Mouse (Mus musculus) cerebellum, adult 8-10 months (tissue): Measurements from ENCODE around the gene Fam210b.

Experiments used
- DNase-seq: peaks from one replicate; pipeline ENCODE4 v3.0.0; 2022

Gene Fam210b

GRCm38 (mm10) chr2:172350773-172351172 lies 5.4 kb downstream of the Fam210b start:
- DNase-seq = no peak

GRCm38 (mm10) chr2:172353218-172353617 lies 7.9 kb downstream of the Fam210b start:
- DNase-seq = no peak

- DNase-seq = no peak
Measured at GRCm38 (mm10) chr2:172354761-172355160, 9.4 kb downstream of the Fam210b start.

GRCm38 (mm10) chr2:172355833-172356232 lies 10.5 kb downstream of the Fam210b start:
- DNase-seq = no peak

DNA sequence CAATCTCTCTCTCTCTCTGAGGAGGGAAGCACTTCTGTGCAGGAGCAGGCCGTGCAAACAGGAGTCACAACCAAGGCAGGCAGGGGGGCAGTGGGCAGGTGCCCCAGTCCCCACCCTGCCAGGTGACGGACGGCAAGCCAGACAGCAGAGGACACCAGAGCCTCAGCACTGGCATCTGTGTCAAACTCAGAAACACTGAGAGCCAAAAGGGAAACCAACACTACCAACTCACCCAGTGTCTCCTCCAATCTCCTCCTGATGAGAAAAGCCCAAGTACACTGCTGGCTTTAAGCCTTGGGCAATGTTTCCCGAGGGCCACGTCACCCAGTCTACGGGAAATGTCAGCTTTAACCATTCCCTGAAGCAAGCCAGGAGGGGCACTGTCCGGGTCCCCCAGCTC lies 17.8 kb downstream of the Fam210b start:
- no peak for DNase-seq

GRCm38 (mm10) chr2:172370411-172371223 lies 25.3 kb downstream of the Fam210b start, which contains the start of the genes Aurka and Cstf1:
TSS of gene Aurka (minus strand) at chr2:172370535.
TSS of gene Cstf1 (plus strand) at chr2:172370681.
- peak; percentile 96 for DNase-seq

DNA sequence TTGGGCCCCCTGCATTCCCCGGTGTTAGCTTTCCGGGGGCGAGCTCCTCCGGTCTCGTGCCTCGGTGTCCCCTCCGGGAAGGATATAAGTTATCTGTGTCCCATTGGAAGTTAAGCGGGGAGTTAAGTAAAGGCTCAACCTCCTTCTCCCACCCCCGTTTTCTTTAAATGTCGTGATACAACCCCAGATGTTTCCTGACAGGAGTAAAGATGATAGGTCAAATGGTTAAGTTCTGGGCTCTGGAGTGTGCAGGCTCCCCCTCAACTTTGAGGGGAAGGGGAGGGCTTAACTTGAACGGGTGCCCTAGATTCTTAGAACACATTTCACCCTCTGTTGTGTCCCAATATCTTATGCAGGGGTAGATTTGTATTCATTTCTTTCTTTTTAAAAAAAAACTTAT lies 25.9 kb downstream of the Fam210b start:
- DNase-seq = no peak

DNA sequence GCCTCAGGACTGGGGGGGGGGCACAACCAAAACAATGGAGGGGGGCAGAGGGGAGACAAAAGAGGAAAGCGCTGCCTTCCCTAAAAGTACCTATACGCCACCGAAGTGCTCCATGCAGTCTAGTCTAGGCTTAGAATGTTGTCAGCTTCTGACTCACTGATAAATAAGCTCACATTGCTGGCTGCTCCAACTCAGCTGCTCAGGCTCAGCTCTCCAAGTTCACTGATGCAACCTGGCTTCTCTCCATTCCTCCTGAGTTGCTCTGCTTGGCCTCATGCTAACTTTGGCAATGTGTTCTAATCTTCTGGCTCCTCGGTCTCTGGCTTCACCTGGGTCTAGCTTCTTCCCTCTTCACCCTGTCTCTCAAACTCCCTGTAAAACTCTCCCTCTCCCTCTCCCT lies 31.2 kb downstream of the Fam210b start:
- DNase-seq = no peak

- no peak for DNase-seq
Measured at GRCm38 (mm10) chr2:172376999-172377515, 31.7 kb downstream of the Fam210b start.

GRCm38 (mm10) chr2:172378332-172378731 lies 33.0 kb downstream of the Fam210b start:
- DNase-seq = no peak

DNA sequence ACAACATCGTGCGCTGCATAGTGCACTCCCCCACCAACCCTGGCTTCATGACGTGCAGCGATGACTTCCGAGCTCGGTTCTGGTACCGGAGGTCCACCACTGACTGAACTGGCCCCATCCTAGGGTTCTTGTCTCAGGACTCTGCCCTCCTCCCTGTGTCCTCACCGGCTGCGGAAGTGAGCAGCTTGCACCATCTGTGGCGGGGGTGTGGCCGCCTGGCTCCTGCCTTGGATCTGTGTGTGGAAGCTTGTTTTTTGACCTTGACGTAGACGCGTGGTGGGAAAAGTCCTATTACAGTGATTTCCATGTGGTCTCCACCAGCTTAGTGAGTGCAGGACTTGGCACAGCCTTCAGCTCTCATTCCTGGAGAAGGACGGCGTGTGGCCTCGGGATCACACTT lies 35.1 kb downstream of the Fam210b start:
- DNase-seq = no peak

GRCm38 (mm10) chr2:172381341-172381740 lies 36.0 kb downstream of the Fam210b start:
- no peak for DNase-seq

- DNase-seq = no peak
Measured at GRCm38 (mm10) chr2:172381898-172382297, 36.5 kb downstream of the Fam210b start.

DNA sequence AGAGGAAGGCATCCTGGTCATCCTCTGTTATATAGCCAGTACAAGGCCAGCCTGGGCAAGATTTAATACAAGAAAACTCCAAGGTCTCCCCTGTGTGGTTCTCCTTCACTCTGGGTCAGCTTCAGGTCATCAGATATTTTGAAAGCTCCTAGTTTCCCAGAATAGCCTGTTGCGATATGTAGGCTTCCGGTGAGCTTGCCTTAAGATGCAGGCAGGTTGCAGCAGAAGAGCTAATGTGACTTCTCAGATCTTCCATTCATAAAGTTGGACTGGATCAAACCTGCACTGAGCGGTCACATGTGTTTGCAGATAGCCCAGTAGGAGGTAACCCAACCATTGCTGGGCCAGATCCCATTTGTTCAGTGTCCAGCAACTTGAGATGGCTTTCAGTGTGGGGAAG lies 39.4 kb downstream of the Fam210b start:
- no peak for DNase-seq

DNA sequence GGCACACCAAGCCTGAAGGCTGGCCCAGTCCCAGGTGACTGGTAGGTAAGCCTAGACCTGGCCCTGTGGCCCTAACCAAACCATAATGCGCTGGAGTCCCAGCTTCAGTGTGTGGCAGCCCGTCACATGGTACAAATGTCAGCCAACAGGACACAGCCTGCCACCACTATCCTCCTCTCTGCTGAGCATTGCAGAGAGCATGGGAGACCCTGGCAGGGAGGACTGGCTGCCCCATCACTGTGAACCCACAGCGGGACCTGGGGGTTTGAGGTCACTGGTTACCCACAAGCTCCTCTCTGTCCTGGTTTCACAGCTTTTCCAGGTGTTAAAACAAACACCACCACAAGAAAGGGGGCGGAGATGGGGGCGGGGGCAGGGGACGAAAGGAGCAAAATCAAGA lies 45.0 kb downstream of the Fam210b start:
- DNase-seq = no peak

GRCm38 (mm10) chr2:172392041-172392521 lies 46.7 kb downstream of the Fam210b start:
- no peak for DNase-seq

- DNase-seq = no peak
Measured at GRCm38 (mm10) chr2:172393391-172394051, 48.2 kb downstream of the Fam210b start, which contains the start of gene Cass4. TSS of gene Cass4 (plus strand) at chr2:172393794.

- no peak for DNase-seq
Measured at GRCm38 (mm10) chr2:172394052-172394392, 48.7 kb downstream of the Fam210b start.

DNA sequence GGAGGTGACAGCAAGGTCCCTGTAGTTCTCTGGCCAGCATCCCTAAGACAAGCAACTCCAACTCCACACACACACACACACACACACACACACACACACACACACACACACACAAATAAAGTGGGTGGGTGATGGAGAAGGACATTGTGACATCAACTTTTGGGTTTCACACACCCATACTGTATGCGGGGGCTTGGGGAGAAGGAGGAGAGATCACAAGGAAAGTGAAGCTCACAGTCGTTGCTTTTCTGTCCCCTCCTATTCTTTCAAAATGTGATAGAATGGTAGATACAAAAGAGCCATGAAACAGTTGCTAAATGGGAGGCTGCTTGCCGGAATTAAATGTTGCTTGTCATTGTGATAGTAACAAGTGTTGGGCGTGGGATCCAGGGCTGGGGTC lies 49.3 kb downstream of the Fam210b start:
- no peak for DNase-seq

GRCm38 (mm10) chr2:172395961-172396360 lies 50.6 kb downstream of the Fam210b start:
- no peak for DNase-seq

DNA sequence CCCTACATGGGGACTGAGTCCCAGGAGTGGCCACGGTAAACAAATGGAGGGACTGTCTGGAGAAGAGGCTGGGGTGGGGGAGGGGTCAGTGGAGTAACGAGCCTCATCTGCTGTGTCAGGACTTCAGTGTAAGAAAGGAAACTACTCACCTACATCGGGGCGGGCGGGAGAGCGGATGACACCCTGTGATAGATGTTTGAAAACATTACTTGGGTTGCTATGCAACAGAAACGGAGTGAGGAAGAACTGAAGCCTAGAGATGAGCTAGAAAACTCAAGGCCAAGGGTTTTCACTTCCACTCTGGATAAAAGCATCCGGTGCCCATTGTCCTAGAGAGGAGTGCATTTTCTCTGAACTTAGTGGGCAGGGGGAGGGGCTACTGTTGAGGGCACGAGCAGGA lies 54.5 kb downstream of the Fam210b start:
- DNase-seq = no peak

DNA sequence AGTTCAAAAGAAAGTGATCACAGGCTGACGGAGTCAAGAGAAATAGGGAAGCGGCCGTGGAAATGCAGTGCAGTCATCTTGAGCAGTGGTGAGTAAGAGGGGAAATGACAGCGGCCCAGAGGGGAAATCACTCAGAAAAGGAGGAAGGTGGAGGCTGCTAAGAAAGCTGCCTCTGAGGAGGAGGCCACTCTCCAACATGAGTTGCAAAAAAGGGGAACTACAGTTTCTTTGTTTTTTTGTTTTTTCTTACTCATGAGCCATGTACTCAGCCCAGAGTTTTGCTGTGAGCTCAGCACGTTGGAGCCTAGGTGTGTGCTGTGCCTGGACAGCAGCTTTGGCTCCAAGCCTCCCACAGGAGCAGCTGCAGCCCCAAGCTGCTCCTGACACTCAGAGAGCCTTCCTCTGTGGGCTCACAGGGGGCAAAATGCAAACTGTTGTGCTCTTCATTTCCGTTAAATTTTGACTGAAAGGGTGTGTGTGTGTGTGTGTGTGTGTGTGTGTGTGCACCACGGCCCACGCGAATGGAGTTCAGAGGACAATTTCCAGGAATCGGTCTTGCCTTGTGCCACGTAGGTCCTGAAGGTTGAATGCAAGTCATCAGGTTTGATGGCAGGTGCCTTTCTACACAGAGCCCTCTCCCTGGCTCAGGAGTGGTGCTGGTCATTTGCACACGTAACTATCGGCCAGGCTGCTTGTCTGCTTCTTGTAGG lies 55.9 kb downstream of the Fam210b start:
- no peak for DNase-seq

DNA sequence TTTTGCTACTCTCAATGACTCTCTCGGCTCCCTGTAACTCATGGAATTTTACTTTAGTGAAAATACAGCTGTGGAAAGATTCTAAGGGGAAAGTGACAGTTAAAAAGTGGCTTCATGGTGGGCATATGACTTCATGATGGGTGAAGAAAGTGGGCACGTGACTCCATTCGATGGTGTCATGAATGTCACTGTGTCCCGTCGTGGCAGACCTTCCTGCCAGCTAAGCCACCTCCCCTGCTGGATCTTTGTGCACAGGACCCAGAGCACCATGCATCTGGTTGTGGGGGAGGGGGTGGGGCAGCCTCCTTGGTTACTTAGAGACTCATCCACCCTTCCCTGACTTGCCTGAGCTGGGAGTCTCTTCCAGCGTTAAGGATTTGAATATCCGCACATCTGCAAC lies 58.9 kb downstream of the Fam210b start:
- DNase-seq = no peak
